Mouse (Mus musculus) layer of hippocampus, adult 9-11 months (tissue): ENCODE data around the gene Tyw1.

Experiments
- DNase-seq: peaks from one replicate; pipeline ENCODE4 v3.0.0; 2022

Tyw1 gene

GRCm38 (mm10) chr5:130266651-130267050, 11.2 kb downstream of the Tyw1 start:
- no peak for DNase-seq

- DNase-seq = no peak
These were observed 11.9 kb downstream of the Tyw1 start for GRCm38 (mm10) chr5:130267316-130267715.

GRCm38 (mm10) chr5:130268976-130269375, 13.6 kb downstream of the Tyw1 start:
- no peak for DNase-seq

GRCm38 (mm10) chr5:130272344-130272743, 16.9 kb downstream of the Tyw1 start:
- DNase-seq = no peak

- no peak for DNase-seq
These were observed 17.6 kb downstream of the Tyw1 start for GRCm38 (mm10) chr5:130273046-130273445.

- DNase-seq = no peak
These were observed 20.1 kb downstream of the Tyw1 start for GRCm38 (mm10) chr5:130275509-130275908.

GRCm38 (mm10) chr5:130278011-130278472, 22.6 kb downstream of the Tyw1 start:
- no peak for DNase-seq

- no peak for DNase-seq
These were observed 27.8 kb downstream of the Tyw1 start for GRCm38 (mm10) chr5:130283079-130283732.

- no peak for DNase-seq
These were observed 32.7 kb downstream of the Tyw1 start for GRCm38 (mm10) chr5:130288106-130288505.

- DNase-seq = no peak
These were observed 34.8 kb downstream of the Tyw1 start for GRCm38 (mm10) chr5:130290242-130290641.

- DNase-seq = peak; percentile 80
These were observed 35.4 kb downstream of the Tyw1 start for GRCm38 (mm10) chr5:130290775-130291174.

GRCm38 (mm10) chr5:130292976-130293375, 37.6 kb downstream of the Tyw1 start:
- DNase-seq = peak; percentile 52

- DNase-seq = no peak
These were observed 38.5 kb downstream of the Tyw1 start for GRCm38 (mm10) chr5:130293941-130294340.

GRCm38 (mm10) chr5:130294598-130294997, 39.2 kb downstream of the Tyw1 start:
- no peak for DNase-seq

- no peak for DNase-seq
These were observed 40.7 kb downstream of the Tyw1 start for GRCm38 (mm10) chr5:130296071-130296470.

GRCm38 (mm10) chr5:130298831-130299460, 43.5 kb downstream of the Tyw1 start:
- no peak for DNase-seq

- no peak for DNase-seq
These were observed 44.1 kb downstream of the Tyw1 start for GRCm38 (mm10) chr5:130299526-130299925.

GRCm38 (mm10) chr5:130303611-130304010, 48.2 kb downstream of the Tyw1 start:
- DNase-seq = no peak

GRCm38 (mm10) chr5:130307921-130308320, 52.5 kb downstream of the Tyw1 start:
- no peak for DNase-seq

- no peak for DNase-seq
These were observed 54.7 kb downstream of the Tyw1 start for GRCm38 (mm10) chr5:130310077-130310476.

- no peak for DNase-seq
These were observed 55.4 kb downstream of the Tyw1 start for GRCm38 (mm10) chr5:130310827-130311226.

GRCm38 (mm10) chr5:130313488-130313887, 58.1 kb downstream of the Tyw1 start:
- no peak for DNase-seq

- no peak for DNase-seq
These were observed 59.5 kb downstream of the Tyw1 start for GRCm38 (mm10) chr5:130314926-130315325.

GRCm38 (mm10) chr5:130316321-130316720, 60.9 kb downstream of the Tyw1 start:
- DNase-seq = no peak

- DNase-seq = no peak
These were observed 64.4 kb downstream of the Tyw1 start for GRCm38 (mm10) chr5:130319783-130320182.
